Mouse (Mus musculus): ENCODE results near the gene Selenom.

Selenom gene

GRCm38 (mm10) chr11:3515216-3515615 is 732 bp downstream of the Selenom start:
- peak; percentile 65 for DNase-seq

- DNase-seq = peak; percentile 95
These were observed 1.2 kb downstream of the Selenom start for GRCm38 (mm10) chr11:3515637-3516036.

- DNase-seq = no peak
These were observed 1.6 kb downstream of the Selenom start for GRCm38 (mm10) chr11:3516121-3516520.

GRCm38 (mm10) chr11:3516859-3517845 is 2.7 kb downstream of the Selenom start:
- DNase-seq = peak; percentile 77

GRCm38 (mm10) chr11:3517846-3518732 is 3.6 kb downstream of the Selenom start:
- peak; percentile 59 for DNase-seq

GRCm38 (mm10) chr11:3519051-3519726 is 4.7 kb downstream of the Selenom start:
- peak; percentile 49 for DNase-seq

GRCm38 (mm10) chr11:3519756-3520398 is 5.4 kb downstream of the Selenom start:
- DNase-seq = peak; percentile 80

GRCm38 (mm10) chr11:3520919-3521318 is 6.4 kb downstream of the Selenom start:
- peak; percentile 76 for DNase-seq

GRCm38 (mm10) chr11:3521339-3522224 is 7.1 kb downstream of the Selenom start:
- DNase-seq = peak; percentile 79

GRCm38 (mm10) chr11:3522285-3523000 is 8.0 kb downstream of the Selenom start:
- peak; percentile 60 for DNase-seq

- DNase-seq = peak; percentile 18
These were observed 9.5 kb downstream of the Selenom start for GRCm38 (mm10) chr11:3523840-3524582.

- no peak for DNase-seq
These were observed 11.1 kb downstream of the Selenom start for GRCm38 (mm10) chr11:3525560-3525959.

- DNase-seq = peak; percentile 12
These were observed 11.7 kb downstream of the Selenom start for GRCm38 (mm10) chr11:3526207-3526606.

GRCm38 (mm10) chr11:3526979-3527738 is 12.7 kb downstream of the Selenom start:
- DNase-seq = peak; percentile 26

- peak; percentile 32 for DNase-seq
These were observed 13.3 kb downstream of the Selenom start for GRCm38 (mm10) chr11:3527766-3528165.

- DNase-seq = peak; percentile 20
These were observed 13.7 kb downstream of the Selenom start for GRCm38 (mm10) chr11:3528208-3528607.

GRCm38 (mm10) chr11:3529476-3530252 is 15.2 kb downstream of the Selenom start:
- peak; percentile 35 for DNase-seq

GRCm38 (mm10) chr11:3530731-3531130 is 16.2 kb downstream of the Selenom start:
- DNase-seq = no peak
